Mouse (Mus musculus): ENCODE measurements around the gene Celf2.

- TF ChIP-seq ZC3H11A (IDR thresholded peaks at IDR 0.05; ENCODE audit: borderline replicate concordance, low read depth, low read length): no peak
- no peak for TF ChIP-seq CHD2 (IDR thresholded peaks at IDR 0.05; ENCODE audit: low read depth, low read length)
Observed at GRCm38 (mm10) chr2:6598879-6599167, 910.5 kb downstream of the Celf2 start.

Data from ES-E14 (cell line).